Mouse (Mus musculus): ENCODE results near the gene Cd3eap.

Cd3eap gene

DNA sequence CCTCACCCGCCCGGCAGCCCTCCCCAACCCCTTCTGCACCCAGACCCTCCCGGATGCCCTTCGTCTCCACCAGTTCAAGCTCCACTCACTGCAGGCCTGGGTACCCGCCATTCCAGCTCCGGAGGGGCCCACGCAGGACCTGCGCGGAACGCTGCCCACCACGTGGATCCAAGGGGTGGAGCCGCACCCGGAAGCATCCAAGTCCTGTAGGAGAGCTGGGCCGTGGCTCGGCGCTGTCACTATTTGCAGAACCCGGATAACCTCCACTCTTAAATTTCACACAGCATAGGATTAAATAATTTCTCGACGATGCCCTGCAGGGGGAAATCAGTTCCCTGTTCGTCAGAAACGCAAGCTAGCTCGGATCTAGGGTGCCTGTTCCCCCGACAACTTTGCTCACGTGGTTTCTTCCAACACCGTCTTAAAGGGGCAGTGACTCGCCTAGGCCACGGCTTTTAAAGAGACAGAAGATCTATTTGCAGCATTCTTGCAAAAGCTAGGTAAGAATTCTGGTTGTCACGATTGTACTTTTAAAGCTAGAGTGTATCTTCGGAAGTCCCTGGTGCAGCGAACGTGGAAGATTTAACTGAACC is at the start of gene Cd3eap, which contains the start of gene Ppp1r13l:
TSS of gene Cd3eap (minus strand) at position 185 of the 593 bp plus-strand sequence.
TSS of gene Ppp1r13l (plus strand) at position 451 of the 593 bp plus-strand sequence.
- Histone ChIP-seq H3K36me3 (ENCODE audit: control insufficient read depth, insufficient read depth, low read length, poor library complexity, severe bottlenecking) (no peaks in the 10 kb centered on the region), H3K27me3 (ENCODE audit: control insufficient read depth, insufficient read depth, low read length, poor library complexity, severe bottlenecking) (no peaks in the 10 kb centered on the region)
- DNase-seq (ENCODE audit: low read depth, low spot score): peak; percentile 89

DNA sequence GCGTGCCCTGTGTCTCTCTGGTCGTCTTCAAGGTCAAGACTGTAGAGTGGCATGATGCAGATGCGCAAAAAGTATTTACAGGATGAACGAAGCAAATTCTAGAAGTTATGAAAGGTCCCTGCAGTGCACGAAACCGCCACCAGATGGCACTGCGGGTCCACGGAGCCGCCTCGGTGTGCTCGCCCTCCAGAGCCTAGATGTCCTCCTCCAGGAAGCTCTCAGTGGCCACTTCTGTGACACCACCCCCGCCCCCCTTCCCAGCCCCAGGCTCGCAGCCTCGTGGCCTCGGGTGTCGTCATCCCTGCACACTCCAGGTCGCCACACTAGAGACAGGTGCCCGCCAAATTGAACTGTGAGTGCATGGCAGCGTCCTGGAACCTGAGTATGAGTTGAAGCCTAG is 46.1 kb upstream of the Cd3eap start:
- DNase-seq (ENCODE audit: low read depth, low spot score): peak; percentile 91
- no peaks in the 10 kb centered on the region for H3K36me3 ChIP-seq (ENCODE audit: control insufficient read depth, insufficient read depth, low read length, poor library complexity, severe bottlenecking)
- no peaks in the 10 kb centered on the region; the same call in 1 of the 2 replicates for H3K27me3 ChIP-seq (ENCODE audit: control insufficient read depth, insufficient read depth, low read length, poor library complexity, severe bottlenecking)

DNA sequence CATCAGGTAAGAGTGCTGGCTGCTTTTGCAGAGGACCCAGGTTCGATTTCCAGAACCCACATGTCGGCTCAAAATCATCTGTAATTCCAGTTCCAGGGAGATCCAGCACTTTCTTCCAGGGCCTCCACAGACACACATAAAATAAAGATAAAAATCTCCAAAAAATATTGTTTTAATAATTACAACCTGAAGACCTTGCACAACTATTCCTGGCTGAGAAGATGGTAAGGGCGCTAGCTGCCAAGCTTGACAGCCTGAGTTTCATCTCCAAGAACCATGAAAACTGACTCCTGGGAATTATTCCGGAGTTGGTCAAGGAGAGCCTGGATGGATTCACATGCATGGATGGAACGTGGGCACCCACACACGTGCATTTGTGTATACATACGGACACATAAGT is 45.2 kb upstream of the Cd3eap start, which contains the start of gene Ckm:
TSS of gene Ckm (plus strand) at position 301 of the 400 bp plus-strand sequence.
- Histone ChIP-seq H3K27me3 (ENCODE audit: control insufficient read depth, insufficient read depth, low read length, poor library complexity, severe bottlenecking) (no peaks in the 10 kb centered on the region; the same call in 1 of the 2 replicates), H3K36me3 (ENCODE audit: control insufficient read depth, insufficient read depth, low read length, poor library complexity, severe bottlenecking) (no peaks in the 10 kb centered on the region)
- no peak for DNase-seq (ENCODE audit: low read depth, low spot score)

DNA sequence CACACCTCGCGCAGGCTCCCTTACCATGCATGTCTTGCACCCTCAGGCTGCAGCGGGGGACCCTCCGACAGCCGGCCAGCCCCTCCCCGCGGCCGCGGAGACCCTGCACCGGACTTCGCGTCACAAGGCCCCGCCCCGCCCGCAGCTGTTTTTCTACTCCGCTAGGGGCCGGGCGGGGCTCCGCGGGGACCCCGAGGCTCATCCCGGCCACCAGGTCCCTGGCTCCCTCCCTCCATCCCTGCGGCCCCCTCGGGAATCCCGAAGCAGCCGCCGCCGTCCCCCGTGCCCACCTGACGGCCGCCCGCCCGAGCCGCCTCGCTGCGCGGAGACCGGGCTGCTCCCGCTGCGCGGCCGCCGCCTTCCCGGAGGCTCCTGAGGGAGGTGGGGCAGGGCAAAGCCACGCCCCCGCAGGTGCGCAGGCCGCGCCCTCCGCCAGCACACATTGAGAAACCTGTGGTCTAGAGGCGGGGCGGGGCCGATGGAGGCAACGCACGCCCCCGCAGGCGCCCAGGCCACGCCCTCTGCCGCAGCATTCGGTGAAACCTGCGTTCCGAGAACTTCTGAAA is 44.5 kb upstream of the Cd3eap start, which contains the start of gene Klc3:
TSS of gene Klc3 (minus strand) at position 374 of the 566 bp plus-strand sequence.
- Histone ChIP-seq H3K27me3 (ENCODE audit: control insufficient read depth, insufficient read depth, low read length, poor library complexity, severe bottlenecking) (no peaks in the 10 kb centered on the region; the same call in 1 of the 2 replicates), H3K36me3 (ENCODE audit: control insufficient read depth, insufficient read depth, low read length, poor library complexity, severe bottlenecking) (no peaks in the 10 kb centered on the region)
- DNase-seq (ENCODE audit: low read depth, low spot score): peak; percentile 86

DNA sequence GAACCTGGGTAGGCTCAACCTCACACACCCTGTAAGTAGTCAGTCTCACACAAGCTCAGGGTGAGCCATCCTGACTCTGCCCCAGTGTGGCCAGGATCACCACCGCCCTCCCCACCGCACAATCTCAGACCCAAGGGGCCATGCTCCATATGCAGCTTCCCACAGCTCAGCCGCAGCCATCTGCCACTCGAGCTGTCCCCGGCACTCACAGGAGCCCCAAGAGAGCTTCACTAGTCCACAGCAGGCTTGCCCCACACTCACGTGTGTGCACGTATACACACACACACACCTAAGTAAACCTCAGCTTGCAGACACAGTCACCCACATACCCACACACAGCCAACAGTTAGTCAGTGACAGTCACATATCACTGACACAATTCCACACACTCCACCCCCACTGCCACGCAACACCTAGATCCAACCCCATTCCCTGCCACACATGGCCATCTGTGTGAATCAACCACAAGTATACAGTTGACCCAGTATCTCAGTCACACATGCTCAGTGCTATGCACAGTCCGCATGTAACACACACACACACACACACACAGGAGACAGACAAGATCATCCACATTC is 43.3 kb upstream of the Cd3eap start:
- no peaks in the 10 kb centered on the region for H3K36me3 ChIP-seq (ENCODE audit: control insufficient read depth, insufficient read depth, low read length, poor library complexity, severe bottlenecking)
- no peak for DNase-seq (ENCODE audit: low read depth, low spot score)
- H3K27me3 ChIP-seq (ENCODE audit: control insufficient read depth, insufficient read depth, low read length, poor library complexity, severe bottlenecking): no peaks in the 10 kb centered on the region; the same call in 1 of the 2 replicates

DNA sequence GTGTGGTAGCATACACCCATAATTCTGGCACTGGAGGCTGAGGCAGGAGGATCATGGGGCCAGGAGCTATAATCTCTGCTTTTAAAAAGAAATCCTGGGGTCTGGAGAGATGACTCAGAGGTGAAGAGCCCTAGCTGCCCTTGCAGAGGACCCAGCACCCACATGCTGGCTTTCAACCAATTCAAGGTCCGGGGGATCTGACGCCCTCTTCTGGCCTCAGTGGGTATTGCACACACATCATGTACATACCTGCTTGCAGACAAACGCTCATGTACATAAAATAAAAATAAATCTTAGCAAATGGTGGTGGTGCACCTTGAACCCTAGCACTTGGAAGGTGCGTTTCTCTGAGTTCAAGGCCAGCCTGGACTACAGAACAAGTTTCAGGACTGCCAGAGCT is 41.7 kb upstream of the Cd3eap start:
- Histone ChIP-seq H3K27me3 (ENCODE audit: control insufficient read depth, insufficient read depth, low read length, poor library complexity, severe bottlenecking) (no peaks in the 10 kb centered on the region; the same call in 1 of the 2 replicates), H3K36me3 (ENCODE audit: control insufficient read depth, insufficient read depth, low read length, poor library complexity, severe bottlenecking) (no peaks in the 10 kb centered on the region)
- DNase-seq (ENCODE audit: low read depth, low spot score): peak; percentile 23

DNA sequence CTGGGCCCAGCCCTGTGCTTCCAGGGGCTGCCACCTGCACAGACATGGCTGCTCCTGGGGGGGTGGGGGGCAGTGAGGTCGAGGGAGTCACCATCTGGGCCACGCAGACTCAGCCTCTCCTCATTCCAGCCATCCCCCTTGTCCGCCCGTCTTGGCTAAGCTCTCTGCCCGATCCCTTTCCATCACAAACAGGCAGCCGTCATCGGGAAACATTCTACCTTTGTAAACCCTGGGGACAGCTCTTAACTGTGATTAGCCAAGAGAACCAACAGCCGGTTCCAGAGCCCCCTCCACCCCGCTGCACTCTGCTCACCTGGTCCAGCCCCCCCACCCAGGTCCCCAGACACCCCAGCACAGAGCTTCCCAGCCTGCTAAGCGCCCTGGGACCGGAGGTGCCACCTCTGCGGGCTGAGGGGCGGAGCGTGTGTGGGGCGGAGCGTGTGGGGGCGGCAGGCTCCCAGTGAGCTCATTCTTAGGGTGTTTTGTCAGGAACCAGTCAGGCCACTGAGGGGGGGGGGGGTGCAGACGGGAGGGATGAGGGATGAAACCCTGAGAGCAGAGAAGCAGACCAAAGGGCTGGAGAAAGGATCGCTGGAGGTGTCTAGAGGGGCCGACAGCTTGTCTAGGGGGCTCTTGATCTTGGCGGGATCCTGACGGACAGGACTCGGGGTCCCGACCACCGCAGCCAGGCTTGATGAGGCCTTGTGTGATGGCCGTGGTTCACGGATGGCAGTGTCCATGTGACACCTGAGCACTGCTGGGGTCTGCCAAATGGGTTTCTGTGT is 40.4 kb upstream of the Cd3eap start:
- peak; percentile 58 for DNase-seq (ENCODE audit: low read depth, low spot score)
- H3K36me3 ChIP-seq (ENCODE audit: control insufficient read depth, insufficient read depth, low read length, poor library complexity, severe bottlenecking): no peaks in the 10 kb centered on the region

DNA sequence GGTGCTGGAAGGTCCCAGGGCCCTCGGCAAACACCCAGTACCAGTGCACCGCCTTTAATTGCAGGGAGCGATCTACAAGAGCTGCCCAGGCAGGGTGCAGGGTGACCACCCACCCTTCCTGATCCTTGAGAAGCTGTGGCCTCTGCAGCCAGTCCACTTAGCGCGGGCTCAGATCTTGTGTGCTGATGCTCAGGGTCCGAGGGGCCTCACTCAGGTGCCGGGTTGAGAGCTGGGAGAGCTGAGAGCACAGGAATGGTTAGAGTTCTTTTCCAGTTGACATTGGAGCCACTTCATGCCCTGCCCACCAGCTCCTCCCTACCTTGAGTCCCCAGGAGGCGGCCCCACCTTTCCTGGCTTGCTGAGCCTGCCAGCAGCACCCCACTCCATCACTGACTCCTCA is 35.2 kb upstream of the Cd3eap start:
- H3K36me3 ChIP-seq (ENCODE audit: control insufficient read depth, insufficient read depth, low read length, poor library complexity, severe bottlenecking): peaks cover 7% of the 10 kb centered on the region
- no peak for DNase-seq (ENCODE audit: low read depth, low spot score)
- no peaks in the 10 kb centered on the region for H3K27me3 ChIP-seq (ENCODE audit: control insufficient read depth, insufficient read depth, low read length, poor library complexity, severe bottlenecking)

More for the DNA sequence above, 40.4 kb upstream of the Cd3eap start:
- no peaks in the 10 kb centered on the region; the same call in 1 of the 2 replicates for H3K27me3 ChIP-seq (ENCODE audit: control insufficient read depth, insufficient read depth, low read length, poor library complexity, severe bottlenecking)

DNA sequence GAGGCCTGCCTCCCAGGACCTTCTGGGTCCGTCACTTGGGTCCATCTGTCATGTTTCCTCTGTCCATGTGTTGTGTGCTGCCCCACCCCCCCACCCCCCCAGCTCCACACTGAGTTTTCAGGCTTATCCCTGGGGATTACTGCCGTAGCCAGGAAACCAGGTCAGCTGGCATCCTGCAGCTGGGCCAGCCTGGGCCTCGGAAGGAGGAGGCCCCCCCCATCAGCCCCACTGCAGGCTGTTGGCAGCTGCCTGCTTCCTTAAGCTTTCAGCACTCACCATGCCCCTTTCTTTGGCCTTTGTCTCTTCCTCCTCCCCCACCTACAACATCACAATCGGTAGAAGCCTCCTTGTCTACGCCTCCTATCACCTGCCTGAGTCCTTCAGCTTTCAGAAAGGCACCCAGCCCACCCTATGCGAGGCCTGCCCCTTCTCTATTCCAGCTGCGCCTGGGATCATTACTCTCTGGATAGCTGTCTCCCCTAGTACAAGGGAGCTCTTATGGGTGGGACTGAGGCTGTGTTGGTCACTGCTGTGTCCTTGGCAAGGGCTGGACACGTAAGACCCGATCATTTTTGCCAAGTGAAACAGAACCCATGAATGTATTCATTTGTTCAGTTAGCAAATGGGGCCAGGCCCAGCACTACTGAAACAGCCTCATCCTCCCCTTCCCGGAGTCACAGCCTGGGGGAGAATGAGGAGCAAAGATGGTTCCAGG is 29.6 kb upstream of the Cd3eap start:
- H3K27me3 ChIP-seq (ENCODE audit: control insufficient read depth, insufficient read depth, low read length, poor library complexity, severe bottlenecking): no peaks in the 10 kb centered on the region
- peaks cover 9% of the 10 kb centered on the region for H3K36me3 ChIP-seq (ENCODE audit: control insufficient read depth, insufficient read depth, low read length, poor library complexity, severe bottlenecking)
- DNase-seq (ENCODE audit: low read depth, low spot score): no peak

DNA sequence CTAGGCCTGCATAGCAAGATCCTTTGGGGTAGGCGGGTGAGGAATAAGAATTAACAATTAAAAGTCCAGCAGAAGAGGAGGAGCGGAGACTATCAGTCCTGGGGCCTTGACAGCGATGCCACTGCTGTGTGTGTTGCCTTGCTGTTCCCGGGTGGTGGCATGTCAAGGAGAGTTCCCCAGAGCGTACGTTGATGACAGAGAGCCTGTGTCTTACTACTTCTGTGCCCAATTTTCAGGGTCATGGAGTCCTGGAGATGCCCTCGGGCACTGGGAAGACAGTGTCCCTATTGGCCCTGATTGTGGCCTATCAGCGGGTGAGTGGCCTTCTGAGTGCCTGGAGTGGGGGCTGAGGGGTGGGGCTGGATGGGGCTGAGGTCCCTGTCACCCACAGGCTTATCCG is 24.4 kb upstream of the Cd3eap start:
- peaks cover 7% of the 10 kb centered on the region; the same call in 1 of the 2 replicates for H3K36me3 ChIP-seq (ENCODE audit: control insufficient read depth, insufficient read depth, low read length, poor library complexity, severe bottlenecking)
- H3K27me3 ChIP-seq (ENCODE audit: control insufficient read depth, insufficient read depth, low read length, poor library complexity, severe bottlenecking): no peaks in the 10 kb centered on the region
- no peak for DNase-seq (ENCODE audit: low read depth, low spot score)

DNA sequence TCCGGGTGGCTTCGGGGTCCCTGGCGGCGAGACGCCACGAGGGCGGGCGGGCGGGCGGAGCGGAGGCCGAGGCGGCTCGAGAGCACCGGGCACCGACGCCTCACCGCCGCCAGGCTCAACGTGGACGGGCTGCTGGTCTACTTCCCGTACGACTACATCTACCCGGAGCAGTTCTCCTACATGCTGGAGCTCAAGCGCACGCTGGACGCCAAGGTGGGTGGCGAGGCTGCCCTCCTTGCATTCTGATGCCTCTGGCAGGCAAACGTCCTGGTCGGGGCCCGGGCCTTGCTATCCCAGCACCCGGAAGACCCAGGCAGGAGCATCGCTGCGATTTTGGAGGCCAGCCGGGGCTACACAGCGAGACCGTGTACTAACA is 22.9 kb upstream of the Cd3eap start:
- Histone ChIP-seq H3K36me3 (ENCODE audit: control insufficient read depth, insufficient read depth, low read length, poor library complexity, severe bottlenecking) (peaks cover 4% of the 10 kb centered on the region; the same call in 1 of the 2 replicates), H3K27me3 (ENCODE audit: control insufficient read depth, insufficient read depth, low read length, poor library complexity, severe bottlenecking) (no peaks in the 10 kb centered on the region)
- DNase-seq (ENCODE audit: low read depth, low spot score): no peak

DNA sequence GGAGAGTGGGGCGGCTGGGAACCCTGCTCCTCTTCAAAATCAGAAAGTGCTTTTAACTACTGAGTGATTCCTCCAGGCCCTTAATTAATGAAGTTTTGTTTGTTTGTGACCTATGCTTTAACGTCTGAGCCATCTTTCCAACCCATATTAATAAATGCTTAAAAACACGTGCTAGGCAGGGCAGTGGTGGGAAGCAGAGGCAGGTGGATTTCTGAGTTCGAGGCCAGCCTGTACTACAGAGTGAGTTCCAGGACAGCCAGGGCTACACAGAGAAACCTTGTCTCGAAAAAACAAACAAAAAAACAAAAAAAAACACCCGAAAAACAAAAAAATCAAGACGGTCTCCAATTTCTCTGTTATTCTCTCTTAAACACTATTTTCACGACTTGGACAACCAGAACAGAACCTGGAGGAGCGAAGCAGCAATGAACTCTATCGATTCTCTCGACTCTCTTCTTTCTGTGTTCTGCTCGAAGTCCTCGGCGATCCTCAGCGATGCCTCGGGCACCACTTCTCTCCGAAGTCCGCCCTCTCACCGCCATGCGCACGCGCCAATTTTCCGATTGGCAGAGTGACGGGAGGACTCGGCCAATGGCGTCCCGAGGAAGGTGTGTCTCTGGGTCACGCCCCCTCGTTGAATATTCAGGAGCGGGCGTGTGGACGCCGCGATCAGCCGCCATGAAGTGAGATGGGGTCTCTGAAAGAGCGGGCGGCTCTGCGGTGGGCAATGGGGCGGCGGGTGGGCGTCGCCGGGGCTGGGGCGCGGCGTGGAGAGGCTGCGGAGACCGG is 22.3 kb upstream of the Cd3eap start, which contains the start of gene Ercc2:
TSS of gene Ercc2 (plus strand) at position 634 of the 789 bp plus-strand sequence.
- DNase-seq (ENCODE audit: low read depth, low spot score): peak; percentile 99
- H3K36me3 ChIP-seq (ENCODE audit: control insufficient read depth, insufficient read depth, low read length, poor library complexity, severe bottlenecking): 0 out of 2 replicates have a peak, but pooled peaks cover 2% of the 10 kb centered on the region
- H3K27me3 ChIP-seq (ENCODE audit: control insufficient read depth, insufficient read depth, low read length, poor library complexity, severe bottlenecking): no peaks in the 10 kb centered on the region

DNA sequence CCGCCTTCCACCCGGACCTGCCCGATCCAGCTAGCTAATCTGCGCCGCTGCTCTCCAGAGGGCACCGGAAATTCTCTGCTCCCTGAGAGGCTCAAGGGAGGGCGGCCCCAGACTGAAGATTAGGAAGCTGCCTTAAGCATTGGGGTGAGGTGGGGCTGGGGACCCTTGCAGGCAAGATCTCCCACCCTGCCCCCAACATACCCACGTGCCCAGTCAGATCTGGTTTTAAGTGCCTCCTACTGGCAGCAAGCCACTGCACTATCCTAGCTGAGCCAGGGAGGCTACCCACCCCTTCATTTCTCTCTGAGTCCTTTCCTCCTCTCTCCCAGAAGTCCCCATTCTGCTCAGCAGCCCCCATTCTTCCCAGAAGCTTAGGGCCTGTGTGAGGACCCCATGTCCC is 18.8 kb upstream of the Cd3eap start:
- Histone ChIP-seq H3K36me3 (ENCODE audit: control insufficient read depth, insufficient read depth, low read length, poor library complexity, severe bottlenecking) (no peaks in the 10 kb centered on the region), H3K27me3 (ENCODE audit: control insufficient read depth, insufficient read depth, low read length, poor library complexity, severe bottlenecking) (no peaks in the 10 kb centered on the region)
- no peak for DNase-seq (ENCODE audit: low read depth, low spot score)

All from splenic B cell, adult 2 months (primary cell).